Mouse (Mus musculus) small intestine, adult 2 months (tissue): ENCODE results near the gene Gxylt1. TPM values are rescaled to one million over a fixed set of nuclear protein-coding genes. Genes with fewer than 3 reads are reported as not detected.

Experiments
- H3K27ac ChIP-seq: fragments of 200-500 bp; 2 replicates; pipeline ENCODE4 v1.5.1; 2012; ENCODE audit warnings: low read depth, low read length, control low read depth, inconsistent platforms; ENCODE audit not compliant: insufficient read depth
- H3K27me3 ChIP-seq: fragments of 200-500 bp; 2 replicates; pipeline ENCODE4 v1.6.1; 2012; ENCODE audit warnings: mild to moderate bottlenecking, moderate library complexity, low read length, inconsistent platforms; ENCODE audit not compliant: control insufficient read depth, insufficient read depth
- H3K36me3 ChIP-seq: fragments of 200-500 bp; 2 replicates; pipeline ENCODE4 v1.6.1; 2012; ENCODE audit warnings: mild to moderate bottlenecking, low read length, control low read depth, inconsistent platforms; ENCODE audit not compliant: control insufficient read depth, insufficient read depth
- H3K4me1 ChIP-seq: fragments of 200-500 bp; 2 replicates; pipeline ENCODE4 v1.6.1; 2012; ENCODE audit warnings: low read length, inconsistent platforms, mixed read lengths; ENCODE audit not compliant: control insufficient read depth, insufficient read depth, insufficient read length
- H3K4me3 ChIP-seq: fragments of 200-500 bp; 2 replicates; pipeline ENCODE4 v1.5.1; 2012; ENCODE audit warnings: low read depth, mild to moderate bottlenecking, control low read depth, inconsistent platforms, low read length, moderate library complexity
- CTCF ChIP-seq: fragments of 200-500 bp; IDR thresholded peaks from 2 replicates; pipeline ENCODE4 v1.5.1; 2012; ENCODE audit warnings: low read depth, mild to moderate bottlenecking, control low read depth, inconsistent platforms, low read length, moderate library complexity, mixed read lengths; ENCODE audit not compliant: insufficient replicate concordance, insufficient read length; ENCODE audit errors: extremely low read depth
- POLR2A ChIP-seq: fragments of 200-500 bp; IDR thresholded peaks from 2 replicates; pipeline ENCODE4 v1.6.1; 2012; ENCODE audit warnings: low read depth, mild to moderate bottlenecking, control low read depth, inconsistent platforms, low read length, moderate library complexity
- WGBS: fragments of 180-500 bp; shearing (Covaris S2); methylation state at CpG from one replicate; pipeline ENCODE4 v1.1.7; 2018; 5-methylcytosine and 5-hydroxymethylcytosine counted together
- polyA plus RNA-seq: library from polyadenylated mRNA; depleted of rRNA; stranded (reverse); fragments of >200 nt; gene quantifications from 2 replicates; pipeline ENCODE4 v1.2.3, GENCODE M21; 2012

Gene Gxylt1
- polyA plus RNA-seq, 1 experiment = 0.96 TPM

- no peak overlapping the region for H3K27ac ChIP-seq
- H3K4me1 ChIP-seq = peaks cover 9% of the 10 kb centered on the region
- H3K4me3 ChIP-seq = no peak overlapping the region
- TF ChIP-seq CTCF (no peak), POLR2A (no peak)
- H3K27me3 ChIP-seq = no peaks in the 10 kb centered on the region
- no peaks in the 10 kb centered on the region for H3K36me3 ChIP-seq
- WGBS = 94% methylated on average over 7 of the region's 7 CpGs
These were observed 5.4 kb downstream of the Gxylt1 start for GRCm38 (mm10) chr15:93269572-93269971.

GRCm38 (mm10) chr15:93268001-93268400 lies 7.0 kb downstream of the Gxylt1 start:
- TF ChIP-seq CTCF (no peak), POLR2A (no peak)
- H3K4me1 ChIP-seq = peaks cover under 1% of the 10 kb centered on the region
- no peak overlapping the region for H3K27ac ChIP-seq
- 82% methylated on average over 1 of the region's 1 CpGs for WGBS
- H3K4me3 ChIP-seq = no peak overlapping the region
- no peaks in the 10 kb centered on the region for H3K36me3 ChIP-seq
- no peaks in the 10 kb centered on the region for H3K27me3 ChIP-seq

GRCm38 (mm10) chr15:93267479-93267878 lies 7.5 kb downstream of the Gxylt1 start:
- no peaks in the 10 kb centered on the region; the same call in none of the 2 replicates for H3K4me1 ChIP-seq
- H3K4me3 ChIP-seq = no peak overlapping the region
- H3K27ac ChIP-seq = no peak overlapping the region
- no peaks in the 10 kb centered on the region for H3K27me3 ChIP-seq
- TF ChIP-seq POLR2A = no peak
- TF ChIP-seq CTCF = no peak
- 74% methylated on average over 8 of the region's 8 CpGs for WGBS
- H3K36me3 ChIP-seq = no peaks in the 10 kb centered on the region

GRCm38 (mm10) chr15:93266361-93266760 lies 8.6 kb downstream of the Gxylt1 start:
- 0 out of 2 replicates have a peak, but pooled peaks cover 2% of the 10 kb centered on the region for H3K36me3 ChIP-seq
- no peak for TF ChIP-seq POLR2A
- no peak for TF ChIP-seq CTCF
- H3K27me3 ChIP-seq = no peaks in the 10 kb centered on the region
- no peak overlapping the region for H3K27ac ChIP-seq
- WGBS = 91% methylated on average over 16 of the region's 16 CpGs
- H3K4me1 ChIP-seq = no peaks in the 10 kb centered on the region; the same call in 1 of the 2 replicates
- no peak overlapping the region for H3K4me3 ChIP-seq

GRCm38 (mm10) chr15:93265728-93266127 lies 9.3 kb downstream of the Gxylt1 start:
- H3K27ac ChIP-seq = no peak overlapping the region
- H3K27me3 ChIP-seq = no peaks in the 10 kb centered on the region
- H3K4me1 ChIP-seq = no peaks in the 10 kb centered on the region; the same call in 1 of the 2 replicates
- TF ChIP-seq CTCF (no peak), POLR2A (no peak)
- WGBS = 22% methylated on average over 2 of the region's 2 CpGs
- H3K4me3 ChIP-seq = no peak overlapping the region
- peaks cover 6% of the 10 kb centered on the region for H3K36me3 ChIP-seq

GRCm38 (mm10) chr15:93265231-93265630 lies 9.7 kb downstream of the Gxylt1 start:
- Histone ChIP-seq H3K4me1 (no peaks in the 10 kb centered on the region; the same call in 1 of the 2 replicates), H3K27me3 (no peaks in the 10 kb centered on the region), H3K27ac (no peak overlapping the region), H3K4me3 (no peak overlapping the region), H3K36me3 (peaks cover 6% of the 10 kb centered on the region)
- TF ChIP-seq CTCF (no peak), POLR2A (no peak)
- WGBS = 77% methylated on average over 3 of the region's 3 CpGs

GRCm38 (mm10) chr15:93264221-93264620 lies 10.8 kb downstream of the Gxylt1 start:
- peaks cover 6% of the 10 kb centered on the region for H3K36me3 ChIP-seq
- WGBS = 86% methylated on average over 3 of the region's 3 CpGs
- H3K27me3 ChIP-seq = no peaks in the 10 kb centered on the region
- TF ChIP-seq POLR2A = no peak
- no peak for TF ChIP-seq CTCF
- H3K4me3 ChIP-seq = no peak overlapping the region
- no peaks in the 10 kb centered on the region; the same call in 1 of the 2 replicates for H3K4me1 ChIP-seq
- no peak overlapping the region for H3K27ac ChIP-seq
